Mouse (Mus musculus) embryonic facial prominence, embryonic 14.5 days (tissue): Measurements from ENCODE around the gene Pcbd1. TPM values are rescaled to one million over a fixed set of nuclear protein-coding genes. Genes with fewer than 3 reads are reported as not detected.

ENCODE experiments used
- ATAC-seq: fragments of 200-750 bp; cut with Nextera tagmentation; 2 replicates; pipeline ENCODE4 v1.8.0; 2017; ENCODE audit warnings: low read depth, moderate number of reproducible peaks, moderate TSS enrichment
- DNase-seq: peaks from one replicate; pipeline ENCODE4 v3.0.0-alpha.2; 2015; ENCODE audit warnings: low spot score
- H3K27ac ChIP-seq: fragments of 300-500 bp; sonication (generic); replicated peaks from 2 replicates; pipeline ENCODE4 v1.5.1; 2014; ENCODE audit warnings: low read depth, mild to moderate bottlenecking, low read length, moderate library complexity
- H3K27me3 ChIP-seq: fragments of 300-500 bp; sonication (generic); replicated peaks from 2 replicates; pipeline ENCODE4 v1.6.1; 2014; ENCODE audit warnings: low read length; ENCODE audit not compliant: control insufficient read depth, insufficient read depth
- H3K36me3 ChIP-seq: fragments of 300-500 bp; sonication (generic); 2 replicates; pipeline ENCODE4 v1.6.1; 2014; ENCODE audit warnings: low read length, mixed read lengths; ENCODE audit not compliant: control insufficient read depth, insufficient read depth
- H3K4me1 ChIP-seq: fragments of 300-500 bp; sonication (generic); 2 replicates; pipeline ENCODE4 v1.6.1; 2014; ENCODE audit warnings: antibody characterized with exemption, low read length; ENCODE audit not compliant: control insufficient read depth, insufficient read depth
- H3K4me2 ChIP-seq: fragments of 300-500 bp; sonication (generic); 2 replicates; pipeline ENCODE4 v1.6.1; 2014; ENCODE audit warnings: low read depth, mild to moderate bottlenecking, low read length, moderate library complexity, mixed read lengths
- H3K4me3 ChIP-seq: fragments of 300-500 bp; sonication (generic); 2 replicates; pipeline ENCODE4 v1.5.1; 2014; ENCODE audit warnings: low read depth, mild to moderate bottlenecking, low read length
- H3K9ac ChIP-seq: fragments of 300-500 bp; sonication (generic); 2 replicates; pipeline ENCODE4 v1.6.1; 2014; ENCODE audit warnings: low read depth, mild to moderate bottlenecking, low read length, moderate library complexity, mixed read lengths
- H3K9me3 ChIP-seq: fragments of 300-500 bp; sonication (generic); 2 replicates; pipeline ENCODE4 v1.6.1; 2016; ENCODE audit warnings: low read length; ENCODE audit not compliant: control insufficient read depth
- WGBS: fragments of 180-500 bp; shearing (Covaris S2); extraction: QIAGEN DNeasy Blood & Tissue Kit; methylation state at CpG from one replicate; pipeline ENCODE4 v1.1.7; 2014; 5-methylcytosine and 5-hydroxymethylcytosine counted together
- polyA plus RNA-seq: library from polyadenylated mRNA; unstranded; fragments of >200 nt; fragmentation: Nextera tagmentation; extraction: Ambion mirVana; gene quantifications from 2 replicates; pipeline ENCODE4 v1.2.1, GENCODE M21; 2014

Pcbd1 gene
- 25.8 and 26.4 TPM in 2 replicates for polyA plus RNA-seq

GRCm38 (mm10) chr10:61089170-61090142 lies at the start of gene Pcbd1:
Gene Pcbd1, plus strand, starts transcription at chr10:61089331.
- H3K27me3 ChIP-seq, result no peaks in the 10 kb centered on the region
- peak; percentile 67 for ATAC-seq
- H3K9ac ChIP-seq, result peak within 1 kb of the TSS; percentile 66
- H3K36me3 ChIP-seq, result no peaks in the 10 kb centered on the region
- peak within 1 kb of the TSS; percentile 76 for H3K4me2 ChIP-seq
- H3K4me1 ChIP-seq, result peaks cover 11% of the 10 kb centered on the region
- H3K4me3 ChIP-seq, result peak within 1 kb of the TSS; percentile 38
- DNase-seq, result peak; percentile 56
- H3K27ac ChIP-seq, result no peak within 1 kb of the TSS
- WGBS, result 15% methylated on average over 18 of the region's 33 CpGs
- no peaks in the 10 kb centered on the region for H3K9me3 ChIP-seq

DNA sequence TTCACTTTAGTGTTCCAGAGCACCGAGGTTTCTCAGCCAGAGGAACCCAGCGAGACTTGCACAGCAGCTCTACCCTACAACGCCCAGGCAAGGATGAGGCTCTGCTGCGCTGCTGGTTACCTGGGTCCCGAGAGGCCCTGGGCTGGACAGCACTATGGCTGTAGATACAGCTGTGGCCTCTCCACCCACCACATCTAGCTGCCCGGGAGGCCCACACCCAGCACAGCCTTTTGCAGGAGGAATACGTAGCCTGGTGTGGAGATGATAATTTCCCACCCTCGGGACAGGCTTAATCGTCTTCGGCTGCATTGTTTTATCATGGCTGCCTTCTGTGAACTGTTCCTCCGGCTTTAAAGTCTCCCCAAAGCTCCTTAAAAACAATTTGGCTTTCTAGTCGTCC lies 49.5 kb upstream of the Pcbd1 start:
- DNase-seq (no peak), ATAC-seq (no peak)
- Histone ChIP-seq H3K4me1 (no peaks in the 10 kb centered on the region), H3K27me3 (no peaks in the 10 kb centered on the region), H3K4me3 (no peak overlapping the region), H3K4me2 (no peak overlapping the region), H3K36me3 (no peaks in the 10 kb centered on the region), H3K27ac (no peak overlapping the region), H3K9me3 (no peaks in the 10 kb centered on the region), H3K9ac (no peak overlapping the region)
- 46% methylated on average over 12 of the region's 12 CpGs for WGBS

- Histone ChIP-seq H3K4me3 (no peak overlapping the region), H3K9ac (no peak overlapping the region), H3K36me3 (no peaks in the 10 kb centered on the region), H3K27ac (no peak overlapping the region), H3K4me2 (no peak overlapping the region), H3K27me3 (no peaks in the 10 kb centered on the region), H3K4me1 (no peaks in the 10 kb centered on the region), H3K9me3 (no peaks in the 10 kb centered on the region)
- 26% methylated on average over 5 of the region's 8 CpGs for WGBS
- DNase-seq (peak; percentile 14), ATAC-seq (no peak)
These were observed 44.0 kb upstream of the Pcbd1 start for GRCm38 (mm10) chr10:61045081-61045480.

DNA sequence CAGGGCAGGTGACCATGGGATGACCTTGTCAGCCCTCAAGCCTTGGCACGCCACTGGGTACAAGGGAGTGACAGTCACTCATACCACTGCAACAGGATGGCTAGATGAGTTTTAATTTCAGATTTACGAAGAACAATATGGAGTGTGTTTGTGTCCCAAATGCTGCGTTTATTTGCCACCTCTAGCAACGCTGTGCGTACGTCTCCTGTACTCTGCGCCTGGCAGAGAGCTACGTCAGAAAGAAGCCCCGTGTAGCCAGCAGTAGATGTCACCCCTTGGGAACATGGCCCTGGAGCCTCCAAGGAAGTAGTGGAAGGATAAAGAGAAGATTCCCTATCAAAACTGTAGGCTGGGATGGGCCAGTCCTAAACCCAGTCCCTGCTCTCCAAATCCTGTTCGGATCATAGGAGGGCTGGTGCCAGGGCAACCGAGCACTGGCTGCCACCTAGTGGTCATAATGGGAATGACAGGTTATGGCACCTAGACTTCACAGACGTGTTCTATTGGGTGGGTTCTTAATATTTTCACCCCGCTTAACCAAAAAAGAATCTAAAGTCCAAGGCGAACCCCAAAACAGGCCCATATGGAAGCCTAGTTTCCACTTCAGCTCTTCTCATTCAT lies 37.0 kb upstream of the Pcbd1 start:
- no peak overlapping the region for H3K4me3 ChIP-seq
- no peaks in the 10 kb centered on the region for H3K4me1 ChIP-seq
- H3K9me3 ChIP-seq, result peaks cover 6% of the 10 kb centered on the region; the same call in 1 of the 2 replicates
- H3K36me3 ChIP-seq, result no peaks in the 10 kb centered on the region
- H3K27ac ChIP-seq, result no peak overlapping the region
- no peak overlapping the region for H3K9ac ChIP-seq
- no peaks in the 10 kb centered on the region for H3K27me3 ChIP-seq
- peak; percentile 69 for DNase-seq
- 57% methylated on average over 14 of the region's 14 CpGs for WGBS
- peak; percentile 82 for ATAC-seq
- H3K4me2 ChIP-seq, result no peak overlapping the region

- Histone ChIP-seq H3K36me3 (no peaks in the 10 kb centered on the region), H3K4me3 (no peak overlapping the region), H3K4me1 (peaks cover 6% of the 10 kb centered on the region; the same call in 1 of the 2 replicates), H3K4me2 (no peak overlapping the region), H3K9ac (no peak overlapping the region), H3K27me3 (no peaks in the 10 kb centered on the region), H3K9me3 (peaks cover 6% of the 10 kb centered on the region; the same call in 1 of the 2 replicates), H3K27ac (no peak overlapping the region)
- DNase-seq (no peak), ATAC-seq (no peak)
- 88% methylated on average over 7 of the region's 7 CpGs for WGBS
These were observed 32.5 kb upstream of the Pcbd1 start for GRCm38 (mm10) chr10:61056661-61057060.

GRCm38 (mm10) chr10:61059101-61059500 lies 30.0 kb upstream of the Pcbd1 start:
- no peak overlapping the region for H3K4me3 ChIP-seq
- H3K36me3 ChIP-seq, result no peaks in the 10 kb centered on the region
- no peak overlapping the region for H3K4me2 ChIP-seq
- peaks cover 6% of the 10 kb centered on the region; the same call in 1 of the 2 replicates for H3K4me1 ChIP-seq
- H3K9me3 ChIP-seq, result peaks cover 6% of the 10 kb centered on the region; the same call in 1 of the 2 replicates
- H3K27me3 ChIP-seq, result no peaks in the 10 kb centered on the region
- no peak overlapping the region for H3K27ac ChIP-seq
- ATAC-seq (no peak), DNase-seq (no peak)
- no peak overlapping the region for H3K9ac ChIP-seq
- WGBS, result no CpG with 5 or more reads among the region's 1 CpGs

- Histone ChIP-seq H3K9me3 (peaks cover 6% of the 10 kb centered on the region; the same call in 1 of the 2 replicates), H3K4me3 (no peak overlapping the region), H3K27me3 (no peaks in the 10 kb centered on the region), H3K4me1 (peaks cover 6% of the 10 kb centered on the region; the same call in 1 of the 2 replicates), H3K9ac (no peak overlapping the region), H3K27ac (no peak overlapping the region), H3K36me3 (no peaks in the 10 kb centered on the region), H3K4me2 (no peak overlapping the region)
- whole genome bisulfite sequencing, result 17% methylated on average over 6 of the region's 6 CpGs
- ATAC-seq (no peak), DNase-seq (peak; percentile 47)
These were observed 29.5 kb upstream of the Pcbd1 start for GRCm38 (mm10) chr10:61059543-61060110.

DNA sequence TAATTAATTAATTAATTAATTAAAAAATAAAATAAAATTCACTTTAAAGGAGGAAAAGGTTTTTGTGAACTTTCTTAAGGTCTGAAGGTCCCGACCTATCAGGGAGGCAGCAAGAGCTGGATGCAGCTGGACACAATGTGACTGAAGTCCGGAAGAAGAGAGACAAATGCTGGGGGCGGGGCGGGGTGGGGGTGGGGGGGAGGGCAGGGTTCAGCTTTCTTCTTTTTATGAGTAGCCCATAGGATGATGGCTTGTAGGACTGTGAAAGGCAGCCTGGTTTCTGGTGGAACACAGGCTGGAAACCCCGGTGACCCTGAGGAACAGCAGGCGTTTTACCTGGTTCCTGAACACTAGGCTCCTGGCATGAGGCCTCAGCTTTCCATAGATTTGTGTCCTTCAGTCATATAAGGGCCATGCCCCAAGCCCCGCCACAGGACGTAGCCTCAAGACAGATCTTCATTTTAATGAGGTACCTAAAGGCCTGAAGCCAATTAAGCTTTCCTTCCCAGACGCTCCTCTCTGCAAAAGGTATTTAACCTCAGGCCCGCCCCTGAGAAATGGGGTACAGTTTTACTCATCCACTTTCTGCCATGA lies 25.8 kb upstream of the Pcbd1 start:
- H3K9me3 ChIP-seq, result no peaks in the 10 kb centered on the region
- no peak overlapping the region for H3K9ac ChIP-seq
- H3K36me3 ChIP-seq, result no peaks in the 10 kb centered on the region
- no peak for DNase-seq
- ATAC-seq, result no peak
- H3K4me2 ChIP-seq, result no peak overlapping the region
- H3K27ac ChIP-seq, result no peak overlapping the region
- H3K4me3 ChIP-seq, result no peak overlapping the region
- peaks cover 13% of the 10 kb centered on the region; the same call in 1 of the 2 replicates for H3K4me1 ChIP-seq
- H3K27me3 ChIP-seq, result no peaks in the 10 kb centered on the region
- 72% methylated on average over 10 of the region's 10 CpGs for WGBS
